10 mouse cellular contexts compared by ENCODE assay signal in the genomic region with DNA sequence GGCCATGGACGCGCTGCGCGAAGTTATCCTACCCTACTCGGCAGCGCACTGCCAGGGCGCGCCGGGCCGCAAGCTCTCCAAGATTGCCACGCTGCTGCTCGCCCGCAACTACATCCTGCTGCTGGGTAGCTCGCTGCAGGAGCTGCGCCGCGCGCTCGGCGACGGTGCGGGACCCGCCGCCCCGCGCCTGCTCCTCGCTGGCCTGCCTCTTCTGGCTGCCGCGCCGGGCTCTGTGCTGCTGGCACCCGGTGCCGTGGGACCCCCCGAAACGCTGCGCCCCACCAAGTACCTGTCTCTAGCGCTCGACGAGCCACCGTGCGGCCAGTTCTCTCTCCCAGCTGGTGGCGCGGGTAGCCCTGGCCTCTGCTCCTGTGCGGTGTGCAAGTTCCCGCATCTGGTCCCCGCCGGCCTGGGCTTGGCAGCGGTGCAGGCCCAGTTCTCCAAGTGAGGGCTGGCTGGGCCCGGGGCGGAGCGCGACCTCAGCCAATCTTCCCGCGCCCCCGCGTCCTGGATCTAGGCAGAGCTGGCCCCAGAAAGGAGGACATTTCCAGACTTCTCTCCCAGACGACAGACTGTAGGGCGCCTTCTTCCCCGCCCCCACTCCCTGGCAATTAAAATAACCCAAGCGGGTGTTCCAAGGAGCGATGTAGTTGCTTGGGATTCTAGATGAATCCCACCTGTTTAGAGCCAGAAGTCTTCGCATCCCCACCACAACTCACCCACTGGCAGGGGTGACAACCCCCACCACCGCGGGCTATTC. TPM values are rescaled to one million over a fixed set of nuclear protein-coding genes. Genes with fewer than 3 reads are reported as not detected.
DNase-seq lines count a peak whose midpoint lies in the region; ATAC-seq lines count a peak whose summit lies in the region.
"Had no signal": no experiment of that assay in that cellular context is flagged by ENCODE, and none has a peak within 500 bp of the region (broad histone marks: within the 10 kb centered on the region; RNA-seq: fewer than 3 reads in every experiment).

No protein-coding gene starts in this region.

- H3K9me3 ChIP-seq in heart, embryonic 12.5 days (replicated peaks) = no peaks in the 10 kb centered on the region
- no peaks in the 10 kb centered on the region for H3K9me3 ChIP-seq in embryonic facial prominence, embryonic 15.5 days (replicated peaks)
- no peaks in the 10 kb centered on the region for H3K9me3 ChIP-seq in midbrain, embryonic 15.5 days

- H3K36me3 ChIP-seq in heart, embryonic 12.5 days = no peaks in the 10 kb centered on the region
- H3K36me3 ChIP-seq in embryonic facial prominence, embryonic 15.5 days = no peaks in the 10 kb centered on the region
- no peaks in the 10 kb centered on the region for H3K36me3 ChIP-seq in midbrain, embryonic 15.5 days (replicated peaks)

- H3K4me3 ChIP-seq in heart, embryonic 12.5 days = peak overlapping the region; percentile 52
- H3K4me3 ChIP-seq in embryonic facial prominence, embryonic 15.5 days (replicated peaks) = peak overlapping the region; percentile 40
- peak overlapping the region; percentile 54 for H3K4me3 ChIP-seq in midbrain, embryonic 15.5 days

- peak overlapping the region; percentile 92 for H3K4me2 ChIP-seq in heart, embryonic 12.5 days
- peak overlapping the region; percentile 73 for H3K4me2 ChIP-seq in embryonic facial prominence, embryonic 15.5 days (replicated peaks)
- peak overlapping the region; percentile 95 for H3K4me2 ChIP-seq in midbrain, embryonic 15.5 days

- WGBS in heart, embryonic 12.5 days = 0% methylated on average over 61 of the region's 63 CpGs
- under 1% methylated on average over 63 of the region's 63 CpGs for WGBS in embryonic facial prominence, embryonic 15.5 days
- WGBS in midbrain, embryonic 15.5 days = under 1% methylated on average over 63 of the region's 63 CpGs

- H3K27me3 ChIP-seq in heart, embryonic 12.5 days (replicated peaks) = peaks cover 100% of the 10 kb centered on the region
- H3K27me3 ChIP-seq in embryonic facial prominence, embryonic 15.5 days = peaks cover 100% of the 10 kb centered on the region
- peaks cover 96% of the 10 kb centered on the region for H3K27me3 ChIP-seq in midbrain, embryonic 15.5 days (replicated peaks)

- no peak; the same call in 1 of the 2 replicates for ATAC-seq in heart, embryonic 12.5 days (ENCODE audit: insufficient number of reproducible peaks, low FRiP score)
- no peak for ATAC-seq in embryonic facial prominence, embryonic 15.5 days (ENCODE audit: insufficient number of reproducible peaks, low FRiP score, low TSS enrichment, low read depth)
- peak; percentile 38 for ATAC-seq in midbrain, embryonic 15.5 days (replicated peaks)

- H3K4me1 ChIP-seq in heart, embryonic 12.5 days (replicated peaks) = peaks cover 18% of the 10 kb centered on the region
- peaks cover 29% of the 10 kb centered on the region for H3K4me1 ChIP-seq in embryonic facial prominence, embryonic 15.5 days
- peaks cover 28% of the 10 kb centered on the region for H3K4me1 ChIP-seq in midbrain, embryonic 15.5 days

- H3K27ac ChIP-seq in heart, embryonic 12.5 days (ENCODE audit: poor library complexity, severe bottlenecking) = no peak overlapping the region
- H3K27ac ChIP-seq in embryonic facial prominence, embryonic 15.5 days (replicated peaks) = no peak overlapping the region
- H3K27ac ChIP-seq in midbrain, embryonic 15.5 days = no peak overlapping the region

- intact Hi-C loops in heart, postnatal 14 days (cut with DNase I) = no loop called here

- no peak for DNase-seq in heart, postnatal 14 days
- peak; percentile 15 for DNase-seq in ES-CJ7 (ENCODE audit: low read depth, low spot score)
- DNase-seq in kidney, postnatal 4 days = peak; percentile 12 to 41
- DNase-seq in spleen, postnatal 10 days (ENCODE audit: low spot score in 2 of 2) = no peak
- no peak for DNase-seq in ovary, postnatal 14 days (ENCODE audit: low spot score)

- peak overlapping the region; percentile 10; the same call in 1 of the 2 replicates for H3K9ac ChIP-seq in heart, embryonic 12.5 days
- H3K9ac ChIP-seq in embryonic facial prominence, embryonic 15.5 days = no peak overlapping the region
- peak overlapping the region; percentile 35 for H3K9ac ChIP-seq in midbrain, embryonic 15.5 days

RNA-seq across cellular contexts. Expression of a gene that starts 0.8 kb away (rescaled TPM):
- polyA plus RNA-seq in heart, embryonic 12.5 days (2016; fragmentation: Nextera tagmentation; extraction: Ambion mirVana) = not detected in 2 replicates
- not detected for total RNA-seq in heart, postnatal 14 days (2021)
- polyA plus RNA-seq in embryonic facial prominence, embryonic 15.5 days (2015; fragmentation: Nextera tagmentation; extraction: Ambion mirVana) = 3.8 and 6.4 TPM in 2 replicates
- polyA plus RNA-seq in midbrain, embryonic 15.5 days (2015; fragmentation: Nextera tagmentation; extraction: Ambion mirVana) = 79.2 and 81.5 TPM in 2 replicates
- total RNA-seq: hematopoietic stem cell, adult 5-6 weeks; MEL had no signal

RNA-seq across cellular contexts. Expression of a gene that starts 45.1 kb away (rescaled TPM):
- not detected in 2 replicates for polyA plus RNA-seq in heart, embryonic 12.5 days (2016; fragmentation: Nextera tagmentation; extraction: Ambion mirVana)
- not detected for total RNA-seq in heart, postnatal 14 days (2021)
- polyA plus RNA-seq in embryonic facial prominence, embryonic 15.5 days (2015; fragmentation: Nextera tagmentation; extraction: Ambion mirVana) = 1.4 and 3.2 TPM in 2 replicates
- 10.4 and 10.7 TPM in 2 replicates for polyA plus RNA-seq in midbrain, embryonic 15.5 days (2015; fragmentation: Nextera tagmentation; extraction: Ambion mirVana)
- total RNA-seq: hematopoietic stem cell, adult 5-6 weeks; MEL had no signal

Comparison
In these comparisons a context has a peak if more than half of its experiments do, and no peak if none do; other contexts are left out.
1. DNase-seq: peak in ES-CJ7 (single experiment) and kidney, postnatal 4 days (2 of 2); none in heart, postnatal 14 days (0 of 2), spleen, postnatal 10 days (0 of 2) and ovary, postnatal 14 days (single experiment).
2. RNA of a gene that starts 0.8 kb away (polyA plus RNA-seq): 79.2 to 81.5 TPM in midbrain, embryonic 15.5 days; 3.8 to 6.4 TPM in embryonic facial prominence, embryonic 15.5 days and not detected in heart, embryonic 12.5 days; every median in the first group is over 10 times any median in the second.
3. Peak in every context shown above with its lines, with median percentiles within 50 percentile points of each other: H3K4me2 ChIP-seq and H3K4me3 ChIP-seq.